Mouse (Mus musculus) splenic B cell, adult 2 months (primary cell): ENCODE data around the gene Actl11.

Experiments used
- DNase-seq: peaks from one replicate; pipeline ENCODE4 v3.0.0-alpha.2; 2011; ENCODE audit warnings: low read depth, low spot score
- H3K27me3 ChIP-seq: 2 replicates; pipeline ENCODE4 v1.6.1; 2012; ENCODE audit warnings: mild to moderate bottlenecking, low read length, moderate library complexity, mixed read lengths; ENCODE audit not compliant: control insufficient read depth, poor library complexity, insufficient read depth, severe bottlenecking
- H3K36me3 ChIP-seq: 2 replicates; pipeline ENCODE4 v1.6.1; 2012; ENCODE audit warnings: mild to moderate bottlenecking, low read length, moderate library complexity, mixed read lengths; ENCODE audit not compliant: control insufficient read depth, poor library complexity, insufficient read depth, severe bottlenecking

The Actl11 gene

DNA sequence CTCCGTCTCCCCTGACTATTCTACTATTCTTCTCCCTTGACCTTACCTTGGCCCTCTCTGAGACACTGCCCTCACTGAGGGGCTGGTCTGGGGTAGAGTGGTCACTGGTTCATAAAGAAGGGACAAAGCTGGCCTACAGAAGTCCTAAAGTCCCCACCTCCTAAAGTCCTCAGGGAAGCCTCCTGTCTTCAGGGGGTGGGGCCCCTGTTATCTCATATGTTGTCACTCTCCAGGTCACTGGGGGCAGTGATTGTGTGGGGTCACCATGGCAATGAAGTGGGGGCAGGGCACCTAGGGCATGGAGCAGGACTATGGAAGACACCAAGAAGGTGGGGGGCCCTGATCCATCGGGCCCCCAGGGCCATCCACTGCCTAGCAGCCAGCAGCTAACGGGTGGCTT, at the start of gene Actl11:
Gene Actl11 (plus strand): TSS at position 301 of the 400 bp plus-strand sequence.
- H3K27me3 ChIP-seq: no peaks in the 10 kb centered on the region
- H3K36me3 ChIP-seq: no peaks in the 10 kb centered on the region
- no peak for DNase-seq

DNA sequence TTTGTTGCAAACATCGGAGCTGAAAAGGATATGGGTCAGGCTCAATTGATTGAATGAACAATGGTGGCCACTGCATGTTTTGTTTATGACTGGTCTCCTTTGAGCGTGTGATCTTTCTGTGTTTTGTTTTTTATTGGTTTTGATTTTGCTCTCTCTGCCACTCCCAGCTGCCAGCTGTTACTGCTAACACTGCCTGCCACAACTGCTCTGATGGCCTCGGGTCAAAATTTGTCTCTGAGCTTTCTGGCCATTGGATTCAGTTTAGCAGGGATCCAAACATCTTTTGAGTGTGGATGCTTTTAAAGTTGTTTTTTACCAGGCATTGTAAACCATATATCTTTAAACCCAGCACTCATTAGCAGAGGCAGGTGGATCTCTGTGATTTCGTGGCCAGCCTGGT, 47.9 kb upstream of the Actl11 start:
- Histone ChIP-seq H3K27me3 (no peaks in the 10 kb centered on the region), H3K36me3 (no peaks in the 10 kb centered on the region)
- DNase-seq: no peak

DNA sequence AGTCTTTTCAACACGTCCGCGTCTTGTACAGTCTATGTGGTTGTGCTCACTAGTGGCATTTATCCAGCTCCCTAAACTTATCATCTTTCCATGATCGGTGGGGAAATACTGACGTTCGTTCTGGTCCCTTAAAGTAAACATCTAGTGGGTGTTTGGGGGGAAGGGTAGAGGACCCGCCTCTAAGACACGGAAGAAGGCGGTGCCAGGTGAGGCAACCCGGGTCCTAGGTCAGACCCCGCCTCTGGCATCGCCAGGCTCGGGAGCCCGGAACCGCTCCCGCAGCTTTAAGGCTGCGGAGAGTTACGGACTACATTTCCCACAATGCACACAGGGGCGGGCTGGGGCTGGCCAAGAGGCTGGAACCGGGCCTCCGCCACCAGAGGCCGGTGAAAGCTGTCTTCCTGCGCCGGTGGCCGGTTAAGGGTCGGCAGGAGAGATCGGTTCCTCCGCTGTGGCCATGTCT, 40.4 kb upstream of the Actl11 start, which contains the start of gene Mon1a:
Gene Mon1a (plus strand): TSS at position 348 of the 463 bp plus-strand sequence.
- peak; percentile 89 for DNase-seq
- Histone ChIP-seq H3K27me3 (no peaks in the 10 kb centered on the region), H3K36me3 (no peaks in the 10 kb centered on the region)

DNA sequence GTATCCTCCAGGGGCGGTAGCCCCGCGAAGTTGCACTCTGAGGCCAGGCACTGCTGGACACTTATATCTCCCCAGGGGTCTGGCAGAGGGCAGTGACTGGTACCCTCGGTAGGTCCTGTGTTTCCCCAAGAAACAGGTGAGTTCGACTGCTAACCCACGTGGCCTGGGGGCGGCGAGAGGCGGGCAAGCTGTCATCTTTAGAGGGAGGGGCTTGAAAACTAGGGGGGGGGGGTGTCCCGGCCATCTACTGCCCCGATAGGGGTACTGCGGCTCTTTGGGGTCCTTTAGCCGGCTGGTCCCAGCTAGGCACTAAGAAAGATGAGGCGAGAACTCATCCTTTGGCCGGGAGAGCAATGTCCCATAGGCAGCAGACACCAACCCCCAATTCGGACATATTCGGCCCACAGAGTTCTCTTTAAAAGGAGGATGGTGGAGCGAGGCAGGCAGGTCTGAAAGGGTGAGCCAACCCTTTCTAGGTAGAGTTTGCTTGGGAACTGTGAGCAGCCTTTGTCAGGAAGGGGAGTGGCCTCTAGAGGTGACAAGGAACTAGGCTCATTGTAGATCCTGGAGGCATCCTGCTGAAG, 39.9 kb upstream of the Actl11 start:
- DNase-seq: peak; percentile 63
- no peaks in the 10 kb centered on the region for H3K36me3 ChIP-seq

DNA sequence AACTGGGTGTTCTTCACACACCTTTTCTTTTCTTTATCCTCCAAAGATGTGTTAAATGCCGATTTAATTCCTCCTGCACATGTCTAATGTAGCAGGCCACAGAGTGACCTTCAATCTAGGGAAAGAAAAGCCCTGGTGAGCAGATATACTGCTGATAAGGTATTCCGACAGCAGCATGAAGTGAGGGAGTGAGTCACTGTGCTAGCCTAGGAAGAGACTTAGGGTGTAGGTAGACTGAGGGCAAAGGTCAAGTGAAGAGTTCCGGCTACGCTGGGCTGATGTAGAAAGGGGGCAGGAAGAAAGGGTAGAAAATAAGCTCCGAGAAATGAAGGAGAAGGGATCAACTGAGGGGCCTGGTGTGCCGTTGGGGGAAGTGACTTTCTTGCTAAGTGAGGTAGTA, 38.0 kb upstream of the Actl11 start:
- DNase-seq: no peak
- H3K27me3 ChIP-seq: no peaks in the 10 kb centered on the region
- no peaks in the 10 kb centered on the region for H3K36me3 ChIP-seq

More for the DNA sequence above, 39.9 kb upstream of the Actl11 start:
- no peaks in the 10 kb centered on the region for H3K27me3 ChIP-seq

DNA sequence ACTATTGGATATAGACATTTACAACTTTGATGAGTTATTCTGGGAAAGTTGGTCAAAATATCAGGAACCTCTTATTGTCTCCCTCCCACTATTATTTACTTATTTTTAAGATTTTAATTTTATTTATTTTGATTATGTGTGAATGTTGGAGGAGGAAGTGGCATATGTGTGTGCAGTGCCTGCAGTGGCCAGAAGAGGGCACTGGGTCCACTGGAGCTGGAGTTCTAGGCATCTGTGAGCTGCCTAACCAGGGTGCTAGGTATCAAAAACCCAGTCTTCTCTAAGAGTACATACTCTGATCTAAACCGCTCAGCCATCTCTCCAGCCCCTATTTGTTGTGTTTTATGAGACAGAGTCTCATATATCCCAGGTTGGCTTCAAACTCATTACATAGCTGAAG, 37.2 kb upstream of the Actl11 start:
- DNase-seq: peak; percentile 52
- no peaks in the 10 kb centered on the region for H3K27me3 ChIP-seq
- H3K36me3 ChIP-seq: no peaks in the 10 kb centered on the region

DNA sequence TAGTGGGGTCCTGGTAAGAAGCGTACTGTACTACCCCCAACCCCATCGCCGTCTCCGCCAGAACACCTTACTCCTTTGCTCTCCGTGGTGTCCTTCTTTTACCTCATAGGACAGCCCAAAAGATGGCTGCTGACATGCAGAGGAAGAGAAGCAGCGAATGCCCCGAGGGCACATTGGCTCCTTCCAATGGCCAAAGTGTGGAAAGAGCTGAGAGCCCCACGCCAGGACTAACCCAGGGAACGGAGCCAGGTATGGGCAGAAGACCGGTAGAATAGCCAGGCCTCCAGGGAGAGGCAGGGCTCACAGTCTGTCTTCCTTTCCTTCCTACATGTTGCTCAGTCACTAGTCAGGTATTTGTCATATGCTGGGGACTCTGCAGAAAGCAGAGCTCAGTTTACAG, 29.7 kb upstream of the Actl11 start:
- H3K36me3 ChIP-seq: no peaks in the 10 kb centered on the region
- DNase-seq: no peak

DNA sequence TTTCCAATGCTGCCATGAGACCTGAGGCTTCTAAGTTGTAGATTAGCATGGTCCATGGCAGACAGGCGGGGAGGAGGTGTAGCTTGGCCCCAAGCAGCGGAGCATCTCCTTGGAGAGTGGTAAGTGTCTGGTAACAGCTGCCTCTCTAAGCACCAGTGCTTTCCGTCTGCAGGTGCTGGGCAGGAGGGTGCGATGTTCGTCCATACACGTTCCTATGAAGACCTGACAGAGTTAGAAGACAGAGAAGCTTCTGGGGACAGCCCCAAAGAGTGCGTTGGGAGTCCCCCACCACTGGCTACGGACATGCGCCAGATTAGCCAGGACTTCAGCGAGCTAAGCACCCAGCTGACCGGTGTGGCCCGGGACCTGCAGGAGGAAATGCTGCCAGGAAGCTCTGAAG, 28.4 kb upstream of the Actl11 start:
- Histone ChIP-seq H3K36me3 (no peaks in the 10 kb centered on the region), H3K27me3 (no peaks in the 10 kb centered on the region)
- DNase-seq: no peak

More for the DNA sequence above, 29.7 kb upstream of the Actl11 start:
- H3K27me3 ChIP-seq: no peaks in the 10 kb centered on the region

DNA sequence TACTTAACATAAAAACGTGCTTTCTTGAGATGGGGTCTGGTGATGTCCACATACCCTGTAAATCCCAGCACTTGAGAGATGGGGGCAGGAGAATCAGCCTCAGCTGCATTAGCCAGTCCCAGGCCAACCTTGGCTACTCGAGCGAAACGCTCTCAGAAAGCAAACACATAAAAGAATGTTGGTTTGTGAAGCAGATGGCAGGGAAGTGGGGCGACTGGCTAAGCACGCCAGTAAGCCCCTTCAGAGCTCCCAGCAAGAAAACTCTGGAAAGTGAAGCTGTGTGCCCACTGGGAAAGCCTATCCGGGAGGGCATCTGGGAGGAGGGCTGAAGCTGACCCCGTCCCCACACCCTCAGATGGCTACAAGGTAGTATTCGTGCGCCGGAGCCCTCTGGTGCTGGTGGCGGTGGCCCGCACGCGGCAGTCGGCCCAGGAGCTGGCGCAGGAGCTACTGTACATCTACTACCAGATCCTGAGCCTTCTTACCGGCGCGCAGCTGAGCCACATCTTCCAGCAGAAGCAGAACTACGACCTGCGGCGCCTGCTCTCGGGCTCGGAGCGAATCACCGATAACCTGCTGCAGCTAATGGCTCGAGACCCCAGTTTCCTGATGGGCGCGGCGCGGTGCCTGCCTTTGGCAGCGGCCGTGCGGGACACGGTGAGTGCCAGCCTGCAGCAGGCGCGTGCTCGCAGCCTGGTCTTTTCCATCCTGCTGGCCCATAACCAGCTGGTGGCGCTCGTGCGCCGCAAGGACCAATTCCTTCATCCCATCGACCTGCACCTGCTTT, 27.2 kb upstream of the Actl11 start:
- peak; percentile 61 for DNase-seq
- Histone ChIP-seq H3K36me3 (no peaks in the 10 kb centered on the region), H3K27me3 (no peaks in the 10 kb centered on the region)

DNA sequence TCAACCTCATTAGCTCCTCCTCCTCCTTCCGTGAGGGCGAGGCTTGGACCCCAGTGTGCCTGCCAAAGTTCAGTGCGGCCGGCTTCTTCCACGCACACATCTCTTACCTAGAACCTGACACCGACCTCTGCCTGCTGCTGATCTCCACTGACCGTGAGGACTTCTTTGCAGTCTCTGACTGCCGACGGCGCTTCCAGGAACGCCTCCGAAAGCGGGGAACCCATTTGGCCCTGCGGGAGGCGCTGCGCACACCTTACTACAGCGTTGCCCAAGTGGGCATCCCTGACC, 26.7 kb upstream of the Actl11 start:
- Histone ChIP-seq H3K27me3 (no peaks in the 10 kb centered on the region), H3K36me3 (no peaks in the 10 kb centered on the region)
- no peak for DNase-seq

DNA sequence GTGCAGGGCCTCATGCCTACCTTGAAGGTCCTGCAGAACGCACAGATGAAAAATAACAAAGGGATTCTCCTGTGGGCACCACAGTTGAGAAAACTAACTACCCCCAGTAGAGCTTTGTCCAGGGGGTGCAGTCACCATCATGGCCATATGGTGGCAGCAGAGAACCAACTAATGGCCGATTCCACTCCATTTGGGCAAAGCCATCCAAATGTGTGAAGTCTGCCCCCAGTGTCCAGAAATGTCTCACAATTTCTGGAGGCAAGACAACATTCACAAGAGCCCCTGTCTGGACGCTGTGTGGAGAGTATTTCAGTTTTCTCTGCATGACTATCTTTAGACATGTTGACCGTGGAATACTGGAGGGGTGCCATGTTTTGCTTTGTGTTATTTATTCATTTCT, 23.5 kb upstream of the Actl11 start:
- H3K27me3 ChIP-seq: no peaks in the 10 kb centered on the region
- DNase-seq: peak; percentile 92
- no peaks in the 10 kb centered on the region for H3K36me3 ChIP-seq

DNA sequence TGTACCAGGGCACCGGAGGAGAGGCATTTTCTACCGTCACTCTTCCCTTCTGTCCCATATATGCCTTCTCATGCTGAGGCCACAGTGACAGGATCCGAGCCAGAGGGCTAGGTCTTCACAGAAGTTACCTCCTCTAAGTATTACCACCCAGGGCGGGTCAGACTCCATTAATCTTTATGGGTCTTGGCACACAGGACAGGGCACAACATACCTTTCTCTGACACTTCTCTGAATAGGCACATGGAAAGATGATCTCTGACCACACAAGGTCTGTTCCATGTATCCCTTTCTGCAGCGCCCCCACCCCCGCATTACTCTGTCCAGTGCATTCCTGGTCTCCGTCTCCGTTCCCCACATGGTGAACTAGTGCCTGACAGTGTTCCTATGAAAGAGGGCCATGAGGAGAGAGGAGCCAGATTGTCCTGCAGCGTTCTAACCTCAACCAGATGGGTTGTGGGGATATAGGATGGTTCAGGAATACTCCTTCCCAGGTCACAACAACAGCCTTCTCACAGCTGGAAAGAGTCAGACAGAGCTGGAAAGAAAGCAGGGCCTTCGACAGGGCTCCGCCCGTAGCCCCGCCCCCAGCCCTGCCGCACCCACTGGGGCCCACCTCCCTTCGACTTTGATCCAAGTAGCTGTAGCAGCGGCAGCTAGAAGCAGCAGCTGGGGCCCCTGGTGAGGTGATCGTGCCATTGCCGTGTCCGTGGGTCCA, 21.9 kb upstream of the Actl11 start, which contains the start of gene Mst1r:
Gene Mst1r (plus strand): TSS at position 622 of the 715 bp plus-strand sequence.
- Histone ChIP-seq H3K27me3 (no peaks in the 10 kb centered on the region), H3K36me3 (no peaks in the 10 kb centered on the region)
- no peak for DNase-seq

DNA sequence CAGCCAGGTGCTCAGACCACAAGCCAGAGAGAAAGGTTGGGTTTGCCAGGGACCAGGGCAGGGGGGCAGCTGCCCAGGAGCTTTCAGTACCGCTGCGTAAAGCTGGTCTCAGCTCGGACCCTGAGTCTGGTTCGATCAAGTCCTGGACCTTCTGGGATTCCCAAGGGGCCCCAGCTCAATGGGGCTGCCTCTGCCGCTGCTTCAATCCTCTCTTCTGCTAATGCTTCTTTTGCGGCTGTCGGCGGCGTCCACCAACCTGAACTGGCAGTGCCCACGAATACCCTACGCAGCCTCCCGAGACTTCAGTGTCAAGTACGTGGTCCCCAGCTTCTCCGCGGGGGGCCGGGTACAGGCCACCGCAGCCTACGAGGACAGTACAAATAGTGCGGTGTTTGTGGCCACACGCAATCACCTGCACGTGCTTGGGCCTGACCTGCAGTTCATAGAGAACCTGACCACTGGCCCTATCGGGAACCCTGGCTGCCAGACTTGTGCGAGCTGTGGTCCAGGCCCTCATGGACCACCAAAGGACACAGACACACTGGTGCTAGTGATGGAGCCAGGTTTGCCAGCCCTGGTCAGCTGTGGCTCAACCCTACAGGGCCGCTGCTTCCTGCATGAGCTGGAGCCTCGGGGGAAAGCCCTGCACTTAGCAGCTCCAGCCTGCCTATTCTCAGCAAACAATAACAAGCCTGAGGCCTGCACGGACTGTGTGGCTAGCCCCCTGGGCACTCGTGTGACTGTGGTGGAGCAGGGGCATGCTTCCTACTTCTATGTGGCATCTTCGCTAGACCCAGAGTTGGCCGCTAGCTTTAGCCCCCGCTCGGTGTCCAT, 21.1 kb upstream of the Actl11 start:
- DNase-seq: no peak
- no peaks in the 10 kb centered on the region for H3K27me3 ChIP-seq
- no peaks in the 10 kb centered on the region for H3K36me3 ChIP-seq

DNA sequence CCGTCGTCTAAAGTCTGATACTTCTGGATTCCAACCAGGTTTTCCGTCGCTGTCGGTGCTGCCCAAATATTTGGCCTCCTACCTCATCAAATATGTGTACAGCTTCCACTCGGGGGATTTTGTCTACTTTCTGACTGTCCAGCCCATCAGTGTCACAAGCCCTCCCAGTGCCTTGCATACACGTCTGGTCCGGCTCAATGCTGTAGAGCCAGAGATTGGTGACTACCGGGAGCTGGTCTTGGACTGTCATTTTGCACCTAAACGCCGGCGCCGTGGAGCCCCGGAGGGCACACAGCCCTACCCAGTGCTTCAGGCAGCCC, 20.5 kb upstream of the Actl11 start:
- Histone ChIP-seq H3K36me3 (no peaks in the 10 kb centered on the region), H3K27me3 (no peaks in the 10 kb centered on the region)
- no peak for DNase-seq
